Mouse (Mus musculus) CH12.LX (cell line): ENCODE results near the gene Stat5b.

Experiments used
- CHD2 ChIP-seq: IDR thresholded peaks from 2 replicates; pipeline ENCODE4 v1.6.1; 2011; ENCODE audit warnings: low read length, improper control_type of control experiment
- CTCF ChIP-seq, 2 experiments: IDR thresholded peaks in 1 of 2; conservative IDR thresholded peaks in 1 of 2; 2 replicates each; pipeline ENCODE4 v1.5.1; 2011 to 2012; ENCODE audit warnings: low read depth in 2 of 2, low read length in 2 of 2, improper control_type of control experiment in 1 of 2, inconsistent platforms in 1 of 2, mild to moderate bottlenecking in 1 of 2, moderate library complexity in 1 of 2
- E2F4 ChIP-seq: IDR thresholded peaks from 2 replicates; pipeline ENCODE4 v1.6.1; 2011; ENCODE audit warnings: low read depth, low read length, improper control_type of control experiment; ENCODE audit not compliant: insufficient replicate concordance
- EP300 ChIP-seq: IDR thresholded peaks from 2 replicates; pipeline ENCODE4 v1.6.1; 2011; ENCODE audit warnings: low read length, improper control_type of control experiment
- ETS1 ChIP-seq: conservative IDR thresholded peaks from 2 replicates; pipeline ENCODE4 v1.6.1; 2012; ENCODE audit warnings: low read depth, mild to moderate bottlenecking, inconsistent platforms, low read length, improper control_type of control experiment, moderate library complexity
- HCFC1 ChIP-seq: IDR thresholded peaks from 2 replicates; pipeline ENCODE4 v1.6.1; 2012; ENCODE audit warnings: low read depth, mild to moderate bottlenecking, inconsistent platforms, low read length, improper control_type of control experiment
- PAX5 ChIP-seq: IDR thresholded peaks from 2 replicates; pipeline ENCODE4 v1.6.1; 2012; ENCODE audit warnings: low read length, inconsistent platforms, mixed read lengths
- POLR2AphosphoS2 ChIP-seq: IDR thresholded peaks from 2 replicates; pipeline ENCODE4 v1.6.1; 2011; ENCODE audit warnings: low read depth, low read length, improper control_type of control experiment
- RAD21 ChIP-seq: IDR thresholded peaks from 2 replicates; pipeline ENCODE4 v1.6.1; 2011; ENCODE audit warnings: low read depth, mild to moderate bottlenecking, low read length, improper control_type of control experiment, moderate library complexity
- RCOR1 ChIP-seq: conservative IDR thresholded peaks from 2 replicates; pipeline ENCODE4 v1.6.1; 2012; ENCODE audit warnings: low read depth, mild to moderate bottlenecking, inconsistent platforms, low read length, improper control_type of control experiment
- ZNF384 ChIP-seq: IDR thresholded peaks from 2 replicates; pipeline ENCODE4 v1.6.1; 2012; ENCODE audit warnings: low read depth, low read length, improper control_type of control experiment, inconsistent platforms

- no peak for TF ChIP-seq POLR2AphosphoS2
- no peak for TF ChIP-seq CTCF (conservative IDR thresholded peaks at IDR 0.05 in 1 of 2, IDR thresholded peaks at IDR 0.05 in 1 of 2; ENCODE audit: low read depth in 2 of 2, low read length in 2 of 2)
- TF ChIP-seq EP300 = no peak
- TF ChIP-seq RCOR1 = no peak
- TF ChIP-seq ZNF384 = no peak
- TF ChIP-seq CHD2 = no peak
- TF ChIP-seq ETS1 = no peak
- TF ChIP-seq HCFC1 = no peak
- no peak for TF ChIP-seq E2F4
- TF ChIP-seq PAX5 = no peak
- no peak for TF ChIP-seq RAD21
Measured at GRCm38 (mm10) chr11:100781763-100782475, 68.6 kb downstream of the Stat5b start.
